Mouse (Mus musculus) adrenal gland, postnatal 14 days (tissue): Measurements from ENCODE around the gene Slc10a4. TPM values are rescaled to one million over a fixed set of nuclear protein-coding genes. Genes with fewer than 3 reads are reported as not detected.
"Not testable (repeated sequence)": the region's sequence is repeated elsewhere in the genome, so short reads cannot be mapped to it uniquely, and the experiment has no call there.

Source experiments
- DNase-seq: peaks from one replicate; pipeline ENCODE4 v3.0.0; 2021; ENCODE audit warnings: mixed read lengths
- long read RNA-seq, 2 experiments: library from polyadenylated mRNA; stranded (forward); transcript quantifications; one replicate each; pipeline ENCODE4 v2.0.0; 2021
- total RNA-seq: library from RNA; stranded (reverse); gene quantifications from 2 replicates; pipeline ENCODE4 v1.2.3, GENCODE M21; 2021

Slc10a4 gene
- total RNA-seq: 9.8 and 13.0 TPM in 2 replicates
- long read RNA-seq, experiment 1, transcript Slc10a4-201 (3 exons, 2,106 nt): major isoform, 29 of 32 reads
- long read RNA-seq, experiment 1, partial matches to known transcripts: 2 of 32 reads
- long read RNA-seq, experiment 1, other reads (novel, unspliced or antisense): 1 of 32 reads
- long read RNA-seq, experiment 2, transcript Slc10a4-201 (3 exons, 2,106 nt): major isoform, 12 of 13 reads
- long read RNA-seq, experiment 2, partial matches to known transcripts: 1 of 13 reads
- long read RNA-seq, experiment 2, other reads (novel, unspliced or antisense): 0 of 13 reads

- peak; percentile 45 for DNase-seq
Observed at GRCm38 (mm10) chr5:73006784-73007581, at the start of gene Slc10a4. Slc10a4 (plus strand) TSS chr5:73006883.

DNA sequence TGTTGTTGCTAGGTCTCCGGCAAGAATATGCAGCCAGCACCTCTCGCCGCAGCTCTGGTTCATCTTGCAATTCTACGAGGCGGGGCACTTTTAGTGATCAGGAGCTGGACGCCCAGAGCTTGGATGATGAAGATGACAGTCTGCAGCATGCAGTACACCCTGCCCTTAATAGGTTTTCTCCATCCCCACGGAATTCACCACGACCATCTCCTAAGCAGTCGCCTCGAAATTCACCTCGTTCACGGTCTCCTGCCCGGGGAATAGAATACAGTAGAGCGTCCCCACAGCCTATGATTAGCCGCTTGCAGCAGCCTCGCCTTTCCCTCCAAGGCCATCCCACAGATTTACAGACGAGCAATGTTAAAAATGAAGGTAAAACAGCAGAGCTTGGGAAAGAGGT, 49.4 kb upstream of the Slc10a4 start:
- DNase-seq: peak; percentile 33

GRCm38 (mm10) chr5:72960096-72960495, 46.6 kb upstream of the Slc10a4 start:
- no peak for DNase-seq

DNA sequence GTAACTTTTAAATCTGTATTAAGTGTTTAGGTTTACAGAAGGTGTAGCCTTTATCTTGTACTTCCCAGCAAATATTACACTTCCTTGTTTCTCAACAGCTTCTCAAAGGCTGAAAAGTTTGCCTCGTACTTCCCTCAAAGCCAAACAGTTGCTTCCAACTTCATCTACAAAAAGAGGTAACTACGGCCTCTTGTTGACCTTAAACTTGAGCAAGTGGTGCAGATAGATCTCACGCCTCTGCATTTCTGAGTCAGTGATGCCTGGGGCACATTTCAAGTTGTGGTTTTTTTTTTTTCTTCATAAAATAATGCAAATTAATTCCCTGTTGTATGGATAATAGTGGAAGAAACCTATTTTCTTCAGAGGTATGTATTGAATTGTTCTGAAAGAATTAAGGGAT, 41.0 kb upstream of the Slc10a4 start:
- no peak for DNase-seq

DNA sequence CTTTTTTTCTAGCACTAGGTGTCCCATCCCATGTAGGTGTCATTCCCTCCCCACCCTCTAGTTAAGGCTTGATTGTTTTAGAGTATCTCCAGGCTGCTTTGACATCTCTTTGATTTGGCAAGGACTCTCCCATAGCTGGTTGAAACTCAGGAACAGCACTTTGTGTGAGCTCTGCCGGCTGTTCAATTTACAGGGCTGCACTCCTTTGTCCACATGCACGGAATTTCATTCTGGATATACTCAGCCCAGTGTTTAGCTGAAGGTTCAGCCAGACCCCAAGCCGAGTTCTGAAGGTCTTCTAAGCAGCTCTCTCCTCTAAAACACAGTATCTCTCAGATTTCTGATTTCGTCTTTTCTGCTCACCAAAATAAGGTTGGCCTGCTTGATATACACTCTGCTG, 34.2 kb upstream of the Slc10a4 start:
- DNase-seq: no peak

DNA sequence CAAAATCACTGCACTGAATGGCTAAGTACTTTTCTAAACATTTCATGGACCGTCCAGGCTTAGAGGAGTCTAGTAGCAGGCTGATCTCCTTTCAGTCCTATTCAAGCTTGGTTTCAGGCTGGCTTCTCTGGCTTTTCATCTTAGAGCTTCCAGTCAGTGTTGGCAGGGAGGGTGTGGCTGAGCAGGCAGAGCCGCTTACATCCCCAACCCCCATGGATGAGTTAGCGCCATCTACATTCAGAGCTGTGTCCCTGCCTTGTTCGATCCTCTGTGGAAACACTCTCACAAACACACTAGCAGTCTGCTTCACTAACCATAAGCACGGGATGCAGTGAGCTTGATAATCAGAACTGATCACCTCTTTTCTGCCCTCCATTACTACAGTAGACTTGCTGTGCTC, 33.7 kb upstream of the Slc10a4 start:
- no peak for DNase-seq

GRCm38 (mm10) chr5:72974602-72975001, 32.1 kb upstream of the Slc10a4 start, which contains the start of gene Gm10135:
Gm10135 (minus strand) TSS chr5:72974702.
- DNase-seq: no peak

DNA sequence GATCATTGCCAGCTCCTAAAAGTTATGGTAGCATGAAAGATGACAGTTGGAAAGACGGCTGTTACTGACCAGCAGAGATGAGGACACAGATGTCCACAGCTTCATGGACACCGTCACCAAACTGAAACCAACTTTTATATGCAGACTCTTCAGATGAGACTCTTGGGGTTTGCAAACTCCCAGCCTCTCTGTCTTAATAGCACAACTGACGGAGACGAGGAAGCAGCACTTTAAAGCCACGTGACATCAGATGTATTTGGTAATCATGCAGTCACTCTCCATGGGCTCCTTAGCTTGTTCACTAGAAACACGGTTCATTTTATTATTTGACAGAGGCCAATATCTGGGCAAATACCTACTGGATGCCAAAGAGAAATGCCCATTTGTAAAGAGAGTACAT, 30.7 kb upstream of the Slc10a4 start:
- DNase-seq: no peak

DNA sequence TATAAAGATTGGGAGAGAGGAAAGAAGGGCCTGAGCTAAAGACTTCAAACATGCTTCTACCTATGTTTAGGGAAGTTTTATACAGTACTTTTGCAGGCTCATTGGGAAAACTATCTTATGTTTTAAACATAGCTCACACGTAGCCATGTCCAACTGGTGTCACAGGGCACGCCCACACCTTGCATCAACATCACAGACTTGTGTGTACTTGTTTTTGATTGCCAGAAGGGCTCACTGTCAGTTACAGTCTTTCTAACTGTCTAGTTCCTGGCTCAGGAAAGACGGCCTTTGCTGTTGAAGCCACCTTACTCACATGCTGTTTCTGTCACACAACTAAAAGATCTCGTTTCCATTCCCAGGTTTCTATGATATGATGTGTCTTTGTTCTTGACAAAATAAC, 30.1 kb upstream of the Slc10a4 start:
- DNase-seq: no peak

GRCm38 (mm10) chr5:72984091-72984490, 22.6 kb upstream of the Slc10a4 start:
- DNase-seq: peak; percentile 23

DNA sequence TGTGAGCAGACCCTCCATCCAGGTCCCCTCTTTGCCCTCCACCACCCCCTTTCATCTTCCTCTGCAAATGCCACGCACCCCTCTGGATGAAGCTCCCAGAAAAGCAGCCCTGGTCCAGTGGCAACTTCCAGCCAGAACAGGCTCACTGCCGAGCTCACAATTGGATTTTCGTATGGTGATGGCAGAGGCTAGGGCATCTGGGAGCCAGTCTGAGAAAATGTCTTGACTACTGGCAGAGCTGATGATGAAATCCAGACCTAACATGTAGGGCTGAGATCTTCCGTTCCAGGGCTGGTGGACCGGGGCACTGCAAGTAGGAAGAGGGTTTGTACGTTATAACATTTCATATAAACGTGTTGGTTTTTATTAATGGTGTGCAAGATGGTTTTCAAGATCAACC, 18.9 kb upstream of the Slc10a4 start:
- DNase-seq: no peak

GRCm38 (mm10) chr5:72989756-72990155, 16.9 kb upstream of the Slc10a4 start:
- no peak for DNase-seq

DNA sequence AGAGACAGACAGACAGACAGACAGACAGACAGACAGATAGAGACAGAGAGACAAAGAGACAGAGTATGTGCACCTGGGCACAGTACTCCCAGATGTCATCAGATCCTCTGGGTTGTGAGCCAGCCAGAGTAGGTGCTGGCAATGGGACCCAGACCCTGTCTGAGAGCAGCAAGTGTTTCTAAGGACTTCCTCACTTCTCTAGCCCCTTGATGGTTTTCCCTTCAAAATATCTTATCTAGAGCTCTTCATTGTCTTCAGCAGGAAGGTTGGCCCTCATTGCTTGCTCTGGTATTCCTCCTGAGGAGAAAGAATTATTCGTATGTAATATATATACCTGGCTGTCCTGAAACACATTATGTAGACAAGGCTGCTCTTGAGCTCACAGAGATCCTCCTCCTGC, 14.2 kb upstream of the Slc10a4 start:
- DNase-seq: no peak

GRCm38 (mm10) chr5:72994424-72994823, 12.3 kb upstream of the Slc10a4 start:
- no peak for DNase-seq

DNA sequence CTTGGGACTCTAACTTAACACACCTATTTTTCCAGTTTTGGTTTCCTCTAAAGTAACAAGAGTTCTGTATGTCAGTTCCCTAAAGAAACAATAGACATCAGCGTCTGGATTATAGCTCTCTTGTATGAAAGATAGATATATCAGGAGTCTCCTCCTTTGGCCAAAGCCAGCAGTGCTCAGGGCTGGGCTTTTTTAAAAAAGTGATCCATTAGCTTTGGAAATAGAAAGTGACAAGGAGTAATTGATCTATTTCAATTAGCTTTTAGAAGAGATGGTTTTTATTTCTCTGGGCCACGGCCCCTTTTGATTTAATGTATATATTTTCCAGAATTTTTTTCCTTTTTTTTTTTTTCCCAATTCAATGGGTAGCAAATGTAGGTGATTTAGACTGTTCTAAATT, 11.8 kb upstream of the Slc10a4 start:
- no peak for DNase-seq

GRCm38 (mm10) chr5:72995379-72995778, 11.3 kb upstream of the Slc10a4 start:
- peak; percentile 16 for DNase-seq

GRCm38 (mm10) chr5:72998546-72998945, 8.1 kb upstream of the Slc10a4 start:
- DNase-seq: not testable (repeated sequence)

DNA sequence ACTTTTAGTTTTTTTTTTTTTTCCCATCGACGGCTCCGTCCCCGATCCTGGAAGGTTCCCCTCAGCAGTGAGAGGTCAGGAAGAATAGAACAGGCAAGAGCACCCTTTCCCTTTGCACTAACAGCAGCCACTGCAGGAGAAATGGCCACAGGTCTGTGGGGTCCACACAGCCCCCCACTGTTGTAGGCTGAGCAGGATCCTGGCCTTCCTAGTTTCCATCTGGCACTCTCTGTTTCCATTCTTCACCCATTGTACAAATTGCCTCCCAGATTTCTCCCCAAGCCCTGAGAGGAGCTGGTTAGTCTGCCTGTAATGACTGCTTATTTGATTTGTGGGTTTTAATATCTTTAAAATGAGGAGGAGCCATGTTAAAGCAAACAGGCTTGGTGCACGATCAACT, 2.6 kb upstream of the Slc10a4 start:
- no peak for DNase-seq

- DNase-seq: no peak
Observed at GRCm38 (mm10) chr5:73007582-73007959, 888 bp downstream of the Slc10a4 start.

GRCm38 (mm10) chr5:73008230-73008629, 1.5 kb downstream of the Slc10a4 start:
- DNase-seq: peak; percentile 22

DNA sequence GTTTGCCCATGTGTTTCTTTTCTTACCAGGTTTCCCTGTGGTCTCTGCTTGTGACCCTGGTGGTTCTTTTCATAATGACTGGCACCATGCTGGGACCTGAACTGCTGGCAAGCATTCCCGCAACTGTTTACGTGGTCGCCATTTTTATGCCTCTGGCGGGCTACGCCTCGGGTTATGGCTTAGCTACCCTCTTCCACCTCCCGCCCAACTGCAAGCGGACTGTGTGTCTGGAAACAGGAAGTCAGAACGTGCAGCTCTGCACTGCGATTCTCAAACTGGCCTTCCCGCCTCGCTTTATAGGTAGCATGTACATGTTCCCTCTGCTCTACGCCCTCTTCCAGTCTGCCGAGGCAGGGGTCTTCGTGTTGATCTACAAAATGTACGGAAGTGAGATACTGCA, 5.1 kb downstream of the Slc10a4 start:
- DNase-seq: not testable (repeated sequence)

DNA sequence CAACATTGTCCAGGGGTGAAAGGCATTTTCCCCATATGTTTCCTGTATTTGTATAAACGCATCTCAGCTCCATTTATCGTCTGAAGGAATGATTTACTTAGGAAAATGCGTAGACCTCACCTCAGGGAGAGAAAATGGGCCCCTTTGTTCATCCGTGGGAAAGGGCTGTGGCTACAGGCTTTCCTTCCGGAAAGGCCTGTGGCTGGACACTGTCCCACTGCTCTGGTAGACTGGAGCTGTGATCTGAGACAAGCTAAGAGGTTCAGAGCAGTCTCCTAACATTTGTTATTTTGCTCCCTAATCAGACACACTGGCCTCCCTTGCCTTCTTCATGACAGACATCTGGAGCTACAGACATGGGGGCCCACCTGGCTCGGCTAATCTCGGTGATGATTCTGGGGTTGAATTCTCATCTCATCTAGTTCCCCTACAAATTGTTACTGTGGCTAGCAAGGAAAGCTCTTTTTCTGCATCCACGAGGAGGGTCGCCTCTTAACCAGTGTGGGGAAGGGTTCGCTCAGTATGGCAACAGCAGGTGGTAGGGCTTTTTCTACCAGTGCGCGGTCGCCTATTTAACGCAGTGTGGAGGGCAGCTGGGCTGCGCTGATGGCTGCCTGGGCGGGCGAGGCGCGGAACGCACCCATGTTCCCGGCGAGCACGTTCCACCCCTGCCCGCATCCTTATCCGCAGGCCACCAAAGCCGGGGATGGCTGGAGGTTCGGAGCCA, 6.4 kb downstream of the Slc10a4 start:
- DNase-seq: not testable (repeated sequence)
